Mouse (Mus musculus): Measurements from ENCODE around the gene Nasp.

GRCm38 (mm10) chr4:116655658-116656057, 27.9 kb upstream of the Nasp start:
- TF ChIP-seq CTCF (IDR thresholded peaks at IDR 0.05) (no peak), POLR2A (IDR thresholded peaks at IDR 0.05; ENCODE audit: insufficient read depth, low read depth, low read length) (no peak)

Data from heart, adult 2 months (tissue).